8 mouse cellular contexts compared by ENCODE assay signal in genomic region chr5:73167976-73168768, GRCm38 (mm10).
A peak's percentile ranks its signal among the peaks of the same experiment; 100 is the strongest.
DNase-seq lines count a peak whose midpoint lies in the region; ATAC-seq and TF ChIP-seq lines count a peak whose summit lies in the region.

No protein-coding gene starts in this region.

- H3K9ac ChIP-seq in forebrain, postnatal 0 days = 0 out of 2 replicates have a peak overlapping the region, but pooled peaks have one; percentile 18
- H3K9ac ChIP-seq in hindbrain, postnatal 0 days (replicated peaks; ENCODE audit: low read length) = no peak overlapping the region
- H3K9ac ChIP-seq in midbrain, postnatal 0 days (replicated peaks; ENCODE audit: low read length, poor library complexity, severe bottlenecking) = peak overlapping the region; percentile 46; the same call in 1 of the 2 replicates

- H3K27me3 ChIP-seq in forebrain, postnatal 0 days (ENCODE audit: insufficient read depth, low read length) = no peaks in the 10 kb centered on the region
- no peaks in the 10 kb centered on the region for H3K27me3 ChIP-seq in hindbrain, postnatal 0 days (ENCODE audit: insufficient read depth, low read length)
- H3K27me3 ChIP-seq in midbrain, postnatal 0 days (ENCODE audit: insufficient read depth, low read length) = no peaks in the 10 kb centered on the region

- no peak for TF ChIP-seq CTCF in forebrain, postnatal 0 days (IDR thresholded peaks at IDR 0.05; ENCODE audit: low read depth)
- TF ChIP-seq CTCF in hindbrain, postnatal 0 days (IDR thresholded peaks at IDR 0.05; ENCODE audit: low read depth) = no peak
- TF ChIP-seq CTCF in midbrain, postnatal 0 days (IDR thresholded peaks at IDR 0.05) = no peak

- H3K4me3 ChIP-seq in forebrain, postnatal 0 days (ENCODE audit: low read depth, low read length) = no peak overlapping the region
- no peak overlapping the region; the same call in 1 of the 2 replicates for H3K4me3 ChIP-seq in hindbrain, postnatal 0 days (ENCODE audit: low read length)
- H3K4me3 ChIP-seq in midbrain, postnatal 0 days (ENCODE audit: low read depth, low read length) = peak overlapping the region; percentile 14; the same call in 1 of the 2 replicates

- ATAC-seq in forebrain, postnatal 0 days = peak; percentile 80
- peak; percentile 69 for ATAC-seq in hindbrain, postnatal 0 days
- ATAC-seq in midbrain, postnatal 0 days (ENCODE audit: low FRiP score) = no peak

- DNase-seq in layer of hippocampus, adult 11-12 months (ENCODE audit: low spot score) = peak; percentile 26
- no peak for DNase-seq in layer of hippocampus, adult 9-11 months
- DNase-seq in forebrain, postnatal 0 days = peak; percentile 63
- peak; percentile 77 for DNase-seq in hindbrain, postnatal 0 days (ENCODE audit: low spot score)
- peak; percentile 74 for DNase-seq in midbrain, postnatal 0 days (ENCODE audit: low spot score)
- DNase-seq in adrenal gland, postnatal 4 days (ENCODE audit: low spot score in 2 of 2) = no peak
- no peak for DNase-seq in spleen, adult 12 weeks (ENCODE audit: low spot score)
- DNase-seq in urinary bladder, postnatal 36 days (ENCODE audit: low spot score in 2 of 2) = no peak

- WGBS in forebrain, postnatal 0 days = 32% methylated on average over 18 of the region's 18 CpGs
- WGBS in hindbrain, postnatal 0 days = 25% methylated on average over 18 of the region's 18 CpGs
- WGBS in midbrain, postnatal 0 days = 52% methylated on average over 18 of the region's 18 CpGs

- peak overlapping the region; percentile 37 for H3K4me2 ChIP-seq in forebrain, postnatal 0 days (ENCODE audit: low read depth)
- H3K4me2 ChIP-seq in hindbrain, postnatal 0 days (ENCODE audit: low read depth, low read length) = peak overlapping the region; percentile 51
- H3K4me2 ChIP-seq in midbrain, postnatal 0 days (ENCODE audit: low read depth, low read length, poor library complexity, severe bottlenecking) = peak overlapping the region; percentile 36

- no peaks in the 10 kb centered on the region for H3K36me3 ChIP-seq in forebrain, postnatal 0 days (ENCODE audit: insufficient read depth)
- no peaks in the 10 kb centered on the region for H3K36me3 ChIP-seq in hindbrain, postnatal 0 days (ENCODE audit: insufficient read depth, low read length)
- no peaks in the 10 kb centered on the region for H3K36me3 ChIP-seq in midbrain, postnatal 0 days (ENCODE audit: insufficient read depth, low read length)

- no peaks in the 10 kb centered on the region for H3K9me3 ChIP-seq in forebrain, postnatal 0 days (ENCODE audit: low read length)
- H3K9me3 ChIP-seq in hindbrain, postnatal 0 days (ENCODE audit: low read length) = no peaks in the 10 kb centered on the region
- H3K9me3 ChIP-seq in midbrain, postnatal 0 days (ENCODE audit: low read length) = no peaks in the 10 kb centered on the region

- 0 out of 2 replicates have a peak overlapping the region, but pooled peaks have one; percentile 29 for H3K27ac ChIP-seq in forebrain, postnatal 0 days (ENCODE audit: low read depth, low read length)
- H3K27ac ChIP-seq in hindbrain, postnatal 0 days = peak overlapping the region; percentile 37
- peak overlapping the region; percentile 62; the same call in 1 of the 2 replicates for H3K27ac ChIP-seq in midbrain, postnatal 0 days (ENCODE audit: low read depth, low read length)

- peaks cover 19% of the 10 kb centered on the region for H3K4me1 ChIP-seq in forebrain, postnatal 0 days (ENCODE audit: insufficient read depth)
- H3K4me1 ChIP-seq in hindbrain, postnatal 0 days (ENCODE audit: insufficient read depth, low read length) = peaks cover 16% of the 10 kb centered on the region
- peaks cover 10% of the 10 kb centered on the region for H3K4me1 ChIP-seq in midbrain, postnatal 0 days (ENCODE audit: insufficient read depth, low read length)

Comparison
In these comparisons a context has a peak if more than half of its experiments do, and no peak if none do; other contexts are left out.
1. DNase-seq: peak in layer of hippocampus, adult 11-12 months (single experiment), forebrain, postnatal 0 days (single experiment), hindbrain, postnatal 0 days (single experiment) and midbrain, postnatal 0 days (single experiment); none in layer of hippocampus, adult 9-11 months (single experiment), adrenal gland, postnatal 4 days (0 of 2), spleen, adult 12 weeks (single experiment) and urinary bladder, postnatal 36 days (0 of 2).
2. Peak in every context shown above with its lines, with median percentiles within 50 percentile points of each other: H3K27ac ChIP-seq and H3K4me2 ChIP-seq.